Mouse (Mus musculus) activated CD4-positive, CD25-positive, alpha-beta regulatory T cell (primary cell): ENCODE results near the gene Neurod1. TPM values are rescaled to one million over a fixed set of nuclear protein-coding genes. Genes with fewer than 3 reads are reported as not detected.

ENCODE experiments used
- polyA plus RNA-seq, 2 experiments: library from polyadenylated mRNA; unstranded; fragments of 100-300 nt; shearing (Covaris generic); gene quantifications; one replicate each; pipeline ENCODE4 v1.2.1; 2017

Neurod1 gene
- polyA plus RNA-seq: not detected

GRCm38 (mm10) chr2:79456575-79457349 is at the start of gene Neurod1, which contains the start of gene Cerkl:
TSS of gene Neurod1 (minus strand) at chr2:79456751.
TSS of gene Cerkl (minus strand) at chr2:79456785.

Other genes with a start within 250 kb of the Neurod1 start
- gene Itga4, start 201.3 kb downstream of the Neurod1 start, polyA plus RNA-seq: 100 to 1,000 TPM in 1 of 2 experiments, 10 to 100 TPM in 1; 87.3 to 109 TPM
- 1 to 10 TPM; 3.4 to 9.7 TPM for gene Cerkl, start within 50 bp of the Neurod1 start, polyA plus RNA-seq
- gene Itprid2, start 178.6 kb upstream of the Neurod1 start, polyA plus RNA-seq: 1 to 10 TPM; 6.0 to 6.5 TPM